Mouse (Mus musculus): ENCODE data around the gene Lrrc37a.
"Not testable (repeated sequence)": the region's sequence is repeated elsewhere in the genome, so short reads cannot be mapped to it uniquely, and the experiment has no call there.

DNA sequence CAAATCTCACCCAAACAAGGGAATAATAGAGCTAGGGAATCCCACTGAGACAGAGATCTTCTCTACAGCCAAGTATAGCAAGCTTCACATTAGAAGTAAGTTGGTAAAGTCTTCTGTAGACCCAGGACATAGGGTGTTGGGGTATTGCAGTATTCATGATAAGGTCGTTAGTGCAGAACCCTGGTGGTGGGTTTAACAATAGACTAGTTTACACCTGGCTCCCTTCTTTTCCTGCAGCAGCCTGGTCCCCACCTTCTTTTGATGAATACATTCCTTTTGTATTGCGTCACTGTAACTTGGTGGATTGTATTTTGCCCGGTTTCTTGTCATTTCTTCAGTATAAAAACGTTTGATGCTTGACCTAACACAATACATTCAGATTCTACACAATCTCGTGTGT lies 97.3 kb downstream of the Lrrc37a start:
- TF ChIP-seq CTCF (IDR thresholded peaks at IDR 0.05; ENCODE audit: control insufficient read depth, insufficient read depth, insufficient replicate concordance, low read depth, low read length); POLR2A (IDR thresholded peaks at IDR 0.05; ENCODE audit: control insufficient read depth, low read depth, low read length): not testable (repeated sequence)

Data from testis, adult 2 months (tissue).